Mouse (Mus musculus) erythroid progenitor cell, adult 5-6 weeks (primary cell): ENCODE data around the gene Galnt18. TPM values are rescaled to one million over a fixed set of nuclear protein-coding genes. Genes with fewer than 3 reads are reported as not detected.

Source experiments
- ATAC-seq: replicated peaks from 2 replicates; pipeline ENCODE4 v1.8.0; 2016; ENCODE audit warnings: moderate number of reproducible peaks, mild to moderate bottlenecking, moderate TSS enrichment, inconsistent platforms; ENCODE audit not compliant: poor library complexity, low FRiP score, severe bottlenecking
- total RNA-seq, 2 experiments: library from RNA; stranded (forward) in 1 of 2; stranded (reverse) in 1 of 2; fragments of 150-400 nt in 1 of 2; fragments of 186-747, 209-891 nt in 1 of 2; gene quantifications; 2 replicates each; pipeline versions ENCODE4 v1.2.3 to v1.2.4; 2015 to 2017; ENCODE audit warnings: low replicate concordance in 2 of 2

The Galnt18 gene
- total RNA-seq, 2 experiments from 2014 or later = not detected

DNA sequence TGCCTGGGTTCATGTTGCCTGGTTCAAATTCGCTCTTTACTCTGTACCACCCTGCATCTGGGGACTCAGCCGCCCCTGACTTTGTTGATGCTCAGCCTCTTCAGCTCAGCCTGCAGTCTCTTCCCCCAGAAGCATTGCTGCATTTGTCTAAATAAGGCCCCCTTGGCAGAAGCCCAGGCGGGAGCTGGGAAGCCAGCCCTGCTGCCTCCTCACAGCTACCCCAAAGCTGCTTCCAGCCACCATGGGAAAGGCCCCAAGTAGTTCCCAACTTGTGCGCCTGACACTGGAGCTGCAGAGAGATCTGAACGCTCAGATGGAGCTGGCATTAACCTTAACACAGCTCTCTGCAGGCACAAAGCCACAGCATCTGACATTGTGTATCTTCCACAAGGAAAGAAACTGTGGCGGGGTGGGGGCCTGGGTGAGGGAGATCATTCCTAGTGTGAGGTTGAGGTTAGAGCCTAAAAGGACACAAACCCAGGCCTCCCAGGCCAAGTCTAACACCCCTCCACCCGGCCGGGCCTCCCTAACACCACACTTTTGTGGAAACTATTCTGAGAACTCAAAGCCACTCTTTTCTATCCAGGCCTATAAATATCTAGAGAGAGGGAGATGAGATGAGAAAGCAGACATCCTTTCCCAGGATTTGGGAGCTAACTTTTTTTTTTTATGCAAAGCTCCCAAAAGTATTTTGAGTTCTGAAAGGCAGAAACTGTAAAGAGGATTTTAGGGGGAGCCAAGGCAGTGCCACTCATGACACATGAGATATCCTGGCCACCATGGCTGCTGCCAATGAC, 59.1 kb downstream of the Galnt18 start:
- ATAC-seq = no peak

DNA sequence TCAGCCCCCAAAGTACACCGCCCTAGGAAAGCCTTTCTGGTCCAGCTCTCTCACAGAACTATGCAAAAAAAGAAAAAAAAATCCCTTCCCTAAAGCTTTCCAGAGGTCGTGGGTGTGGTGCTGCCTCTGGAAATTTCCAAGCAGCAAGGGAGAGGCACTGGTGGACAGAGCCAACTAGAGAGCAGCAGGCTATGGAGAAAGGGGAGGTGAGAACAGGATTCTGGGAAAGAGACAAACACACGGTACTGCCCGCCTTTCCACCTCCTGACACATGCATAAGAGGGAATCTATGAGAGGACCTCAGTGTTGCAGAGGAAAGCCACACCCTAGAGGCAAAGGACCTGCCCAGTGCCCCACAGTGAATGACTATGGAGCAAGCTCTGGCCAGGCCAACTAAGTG, 60.9 kb downstream of the Galnt18 start:
- no peak for ATAC-seq

DNA sequence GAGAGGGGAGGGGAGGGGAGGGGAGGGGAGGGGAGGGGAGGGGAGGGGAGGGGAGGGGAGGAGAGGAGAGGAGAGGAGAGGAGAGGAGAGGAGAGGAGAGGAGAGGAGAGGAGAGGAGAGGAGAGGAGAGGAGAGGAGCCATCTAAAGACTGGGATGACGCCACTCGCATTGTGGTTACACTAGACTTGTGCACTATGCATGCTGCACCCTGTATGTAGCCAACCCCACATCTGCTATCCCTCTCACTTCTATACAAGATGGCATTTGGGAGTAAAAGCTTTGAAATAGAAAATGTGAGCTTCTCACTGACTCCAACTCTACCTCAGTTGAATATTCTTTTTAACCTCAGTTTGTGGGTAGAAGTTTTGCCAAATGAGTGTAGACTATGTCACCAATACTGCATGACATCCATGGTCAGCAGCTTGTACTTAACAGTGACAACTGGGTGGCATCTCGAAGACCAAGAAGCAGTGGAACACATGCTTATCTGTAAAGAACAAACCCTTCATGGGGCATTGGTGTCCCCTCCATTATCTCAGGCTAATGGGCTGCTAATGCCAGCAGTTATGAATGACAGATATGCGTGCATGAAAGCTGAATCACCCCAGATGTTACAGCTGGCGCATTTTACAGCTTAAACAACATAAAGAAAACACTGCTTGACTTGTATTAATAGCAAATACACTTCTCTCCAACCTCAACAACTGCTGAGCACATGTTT, 65.0 kb downstream of the Galnt18 start:
- ATAC-seq = no peak

DNA sequence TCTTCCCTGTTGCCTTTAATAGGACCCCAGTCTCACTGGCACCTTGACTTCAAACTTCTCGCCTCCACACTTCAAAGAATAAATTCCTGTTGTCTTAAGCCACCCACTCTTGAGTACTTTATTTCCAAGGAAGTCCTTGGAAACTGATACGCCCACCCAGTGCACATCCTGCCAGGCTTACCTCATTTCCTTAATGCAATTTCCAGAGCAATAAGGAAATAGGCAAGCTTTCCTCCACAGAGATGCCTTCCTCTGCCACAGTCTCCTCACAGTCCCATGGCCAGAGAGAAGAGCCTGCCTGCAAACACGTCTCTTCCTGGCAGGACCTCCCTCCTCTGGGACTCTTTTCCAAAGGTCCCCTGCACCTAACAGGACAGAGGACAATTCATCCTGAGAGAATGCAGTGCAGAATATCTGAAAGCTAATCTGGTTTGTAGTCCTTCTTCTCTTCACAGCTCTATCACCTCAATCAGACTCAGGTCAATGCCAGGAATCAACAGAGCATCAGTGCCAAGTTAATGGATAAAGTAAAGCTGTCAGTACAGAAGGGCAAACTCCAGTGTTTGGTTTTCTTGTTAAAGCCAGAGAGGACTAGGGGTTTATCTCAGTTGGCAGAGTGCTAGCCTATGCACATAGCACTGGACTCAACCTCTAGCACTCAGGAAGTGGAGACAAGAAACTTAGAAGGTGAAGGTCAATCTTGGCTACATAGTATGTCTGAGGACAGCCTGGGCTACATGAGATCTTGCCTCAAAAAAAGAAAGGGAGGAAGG, 65.8 kb downstream of the Galnt18 start:
- no peak for ATAC-seq

DNA sequence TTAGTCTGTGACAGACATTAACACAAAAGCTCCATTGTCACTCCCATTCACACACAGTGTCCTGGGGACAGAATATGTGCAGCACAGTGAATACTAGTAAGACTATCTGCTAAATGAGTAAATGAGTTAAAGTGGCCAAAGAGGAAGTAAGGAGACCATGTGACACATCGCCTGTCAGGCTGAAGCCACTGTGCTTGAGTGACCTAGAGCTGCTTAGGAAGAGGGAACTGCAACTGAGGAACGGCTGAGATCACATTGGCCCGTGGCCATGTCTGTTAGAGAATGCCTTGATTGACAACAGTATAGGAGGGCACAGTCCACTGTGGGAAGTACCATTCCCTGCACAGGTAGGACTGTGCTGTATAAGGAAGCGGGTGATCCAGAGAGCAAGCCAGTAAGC, 67.0 kb downstream of the Galnt18 start:
- no peak for ATAC-seq

DNA sequence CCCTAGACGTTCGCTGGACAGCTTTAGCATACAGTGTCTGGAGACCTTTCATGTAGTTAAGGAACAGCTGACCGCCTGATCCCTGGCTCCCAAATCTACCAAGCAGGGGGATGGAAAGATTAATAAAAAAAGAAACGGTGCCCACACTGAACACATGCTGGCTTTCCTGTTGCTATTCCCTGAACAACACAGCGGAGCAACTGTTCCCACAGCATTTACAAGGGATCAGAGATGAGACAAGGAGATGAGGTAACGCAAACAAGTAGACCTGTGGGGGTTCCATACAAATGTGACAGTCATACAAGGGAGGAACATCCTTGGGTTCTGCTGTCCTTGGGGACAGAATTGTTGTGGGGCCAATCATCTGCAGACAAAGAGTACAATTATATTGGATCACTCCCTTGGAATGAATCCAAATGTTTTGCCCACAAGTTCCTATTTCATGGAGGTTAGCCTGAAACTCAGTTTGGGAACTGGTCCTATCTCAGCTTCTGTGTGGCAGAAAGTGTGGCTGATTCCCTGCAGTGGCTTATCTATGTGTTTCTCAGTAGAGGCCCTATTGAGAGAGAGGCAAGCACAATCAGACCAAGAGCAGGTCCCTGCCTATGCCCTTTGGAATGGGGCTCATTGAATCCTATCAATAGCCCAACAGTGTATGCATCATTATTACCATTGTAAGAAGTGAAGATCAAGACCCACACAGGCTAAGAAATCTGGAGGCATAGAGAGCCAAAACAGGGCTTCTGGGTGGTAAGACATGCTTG, 68.5 kb downstream of the Galnt18 start:
- ATAC-seq = no peak

DNA sequence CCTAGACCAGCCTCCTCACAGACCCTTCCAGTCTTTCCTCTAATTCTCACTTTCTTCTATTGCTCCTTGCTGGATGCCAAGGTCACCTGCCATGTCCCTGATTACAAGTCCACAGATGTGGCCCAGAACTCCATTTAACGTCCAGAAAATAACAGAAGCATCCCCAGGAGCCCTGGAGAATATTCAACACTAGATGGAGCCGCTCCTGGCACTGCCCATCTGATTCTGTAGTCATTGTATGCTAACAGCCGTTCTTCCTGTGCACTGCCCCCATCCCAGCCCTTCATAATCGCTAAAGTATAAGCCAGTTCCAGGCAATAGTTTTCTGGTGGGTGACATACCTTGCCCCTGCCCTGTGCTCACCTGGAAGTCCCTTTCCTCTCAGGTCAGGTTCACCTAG, 69.5 kb downstream of the Galnt18 start:
- no peak for ATAC-seq

DNA sequence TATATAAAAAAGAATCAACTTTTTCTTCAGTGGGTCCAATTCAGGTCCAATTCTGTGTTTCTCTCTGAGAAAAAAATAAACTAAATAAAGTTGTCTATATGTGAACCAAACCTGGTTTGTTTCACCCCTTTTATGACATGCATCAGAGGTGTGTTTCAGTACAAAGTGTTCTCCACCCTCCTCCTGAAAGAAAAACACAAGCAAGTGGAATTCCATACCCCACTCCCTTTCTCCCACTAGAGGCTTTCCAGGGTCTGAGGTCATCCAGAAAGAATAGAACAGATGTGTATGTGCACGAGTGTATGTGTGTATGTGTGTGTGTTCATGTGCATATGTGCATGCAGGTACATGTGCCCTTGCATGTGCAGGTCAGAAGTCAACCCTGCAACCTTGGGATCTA, 71.2 kb downstream of the Galnt18 start:
- ATAC-seq = no peak

DNA sequence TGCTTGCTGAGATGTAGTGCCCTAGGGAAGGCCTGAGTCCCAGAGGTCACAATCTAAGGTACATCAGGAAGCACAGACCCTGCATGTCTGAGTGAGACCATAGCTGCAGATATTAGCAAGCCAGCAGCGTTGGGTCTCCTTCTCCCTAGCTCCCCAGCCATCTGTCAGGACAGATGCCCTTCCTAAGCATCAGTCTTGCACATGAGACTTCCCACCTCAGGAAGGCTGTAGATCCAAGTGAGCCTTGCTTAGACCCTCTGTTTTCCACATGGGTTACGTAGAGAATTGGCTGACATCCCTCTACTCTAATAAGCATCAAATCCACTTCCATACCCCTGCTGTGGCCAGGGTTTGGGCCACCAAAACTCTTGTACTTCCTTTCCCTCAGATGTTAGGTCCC, 76.8 kb downstream of the Galnt18 start:
- ATAC-seq = no peak

DNA sequence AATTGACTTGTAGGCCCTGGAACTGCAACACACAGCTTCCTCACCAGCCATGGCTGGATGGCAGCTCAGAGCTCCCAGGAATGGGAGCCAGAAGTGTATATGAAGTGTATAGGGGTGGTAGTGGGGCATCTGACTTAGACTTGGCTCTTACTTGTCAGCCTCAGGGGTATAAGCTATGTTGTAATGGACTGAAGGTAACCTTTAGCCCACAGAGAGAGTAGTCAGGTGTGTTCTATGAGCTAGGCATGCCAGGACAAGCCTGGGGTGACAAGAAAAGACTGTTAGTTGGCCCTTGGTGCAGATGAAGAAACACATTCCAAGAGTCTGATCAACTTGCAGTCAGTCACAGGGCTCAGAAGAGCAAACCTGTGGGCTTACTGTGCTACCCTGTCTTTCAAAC, 78.0 kb downstream of the Galnt18 start:
- ATAC-seq = no peak

DNA sequence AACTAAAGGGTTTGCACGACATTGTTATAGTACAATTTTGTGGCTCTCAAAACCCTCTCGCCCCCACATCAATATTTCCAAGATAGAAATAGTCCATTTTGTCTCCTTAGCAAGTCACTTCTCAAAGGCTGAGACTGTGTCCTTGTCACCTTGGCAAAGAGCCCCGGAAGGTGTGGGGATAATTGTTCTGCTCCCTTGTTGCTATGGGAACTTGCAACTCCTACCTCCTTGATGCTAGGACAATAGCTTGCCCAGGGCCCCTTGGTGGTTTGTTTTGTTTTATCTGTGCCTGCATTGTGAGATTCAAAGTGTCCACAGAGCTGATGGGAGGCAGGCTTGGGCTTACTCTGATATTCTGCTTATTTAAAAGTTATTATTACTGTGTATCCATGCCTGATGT, 80.3 kb downstream of the Galnt18 start:
- ATAC-seq = no peak

DNA sequence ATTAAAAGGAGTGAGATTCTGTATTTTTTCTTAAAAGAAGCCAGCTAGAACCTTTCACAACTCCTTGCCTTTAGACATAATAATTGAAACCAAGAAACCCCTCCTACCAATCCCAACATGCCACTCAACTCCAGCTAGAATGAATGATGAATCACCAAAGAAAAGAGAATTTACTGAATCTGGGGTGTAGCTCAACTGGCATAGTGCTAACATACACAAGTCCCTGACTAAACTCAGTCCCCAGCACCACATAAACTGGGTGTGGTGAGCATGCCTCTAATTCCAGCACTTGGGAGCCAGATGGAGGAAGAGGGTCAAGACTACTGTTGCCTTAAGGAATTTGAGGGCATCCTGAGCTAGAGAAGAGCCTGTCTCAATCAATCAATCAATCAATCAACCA, 83.6 kb downstream of the Galnt18 start:
- no peak for ATAC-seq

DNA sequence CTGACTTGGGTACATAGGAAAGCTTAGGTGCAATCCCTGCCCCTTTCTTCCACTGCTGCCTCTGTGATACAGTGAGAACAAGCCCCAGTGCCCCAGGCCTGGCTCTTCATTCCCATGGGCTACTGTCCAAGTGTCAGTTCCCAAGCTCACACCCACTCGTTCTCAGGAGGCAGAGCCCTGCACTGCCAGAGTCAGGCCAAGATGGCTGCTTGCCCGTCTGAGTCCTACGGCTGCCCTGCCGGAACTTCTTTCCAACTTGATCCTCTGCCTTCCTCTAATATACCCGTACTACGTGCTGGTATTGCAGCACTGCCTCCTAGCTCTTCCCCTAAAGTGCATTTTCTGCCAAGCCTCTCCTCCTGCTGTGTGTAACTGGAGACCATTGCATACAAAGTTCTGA, 85.5 kb downstream of the Galnt18 start:
- no peak for ATAC-seq

DNA sequence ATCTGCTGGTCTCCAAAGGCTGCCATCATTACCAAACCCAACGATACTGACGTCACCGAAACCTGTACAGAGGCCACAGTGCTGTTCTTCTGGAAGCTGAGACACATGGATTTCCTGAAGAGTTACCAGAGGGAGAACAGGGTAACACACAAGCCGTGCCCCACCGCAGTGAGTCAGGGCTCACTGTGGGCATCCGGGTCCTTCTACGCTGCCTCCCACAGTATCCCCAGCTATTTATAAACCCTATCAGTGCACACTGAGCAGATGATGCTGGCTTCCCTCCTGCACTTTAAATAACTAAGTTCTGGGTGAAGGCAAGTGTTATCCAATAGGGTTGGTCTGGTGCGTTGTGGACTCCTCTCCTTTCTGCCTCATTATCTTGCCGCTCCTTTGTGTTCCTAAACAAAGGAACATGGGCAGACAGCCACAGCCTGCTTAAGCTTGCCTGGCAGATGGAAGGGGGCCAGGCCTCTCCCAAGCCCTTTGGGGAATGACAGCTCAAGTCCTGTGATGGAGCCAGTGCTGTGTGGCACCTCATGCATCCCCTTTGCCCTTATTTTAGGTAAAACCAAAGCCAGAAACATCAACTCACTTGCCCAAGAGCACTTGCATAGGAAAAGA, 87.0 kb downstream of the Galnt18 start:
- ATAC-seq = no peak

DNA sequence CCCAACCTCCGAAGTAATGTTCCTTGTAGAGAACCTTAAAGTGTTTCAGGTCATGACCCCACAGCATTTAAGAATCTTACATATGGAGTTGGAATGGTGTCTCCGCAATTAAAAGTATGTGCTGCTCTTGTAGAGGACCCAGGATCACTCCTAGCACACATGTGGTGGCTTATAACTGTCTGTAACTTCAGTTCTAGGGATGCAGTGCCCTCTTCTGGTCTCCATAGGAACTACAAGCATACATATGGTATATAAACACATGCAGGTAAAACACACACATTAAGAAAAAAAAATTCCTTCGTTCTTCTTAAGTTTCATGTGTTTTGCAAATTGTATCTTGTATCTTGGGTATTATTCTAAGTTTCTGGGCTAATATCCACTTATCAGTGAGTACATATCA, 99.7 kb downstream of the Galnt18 start:
- no peak for ATAC-seq

DNA sequence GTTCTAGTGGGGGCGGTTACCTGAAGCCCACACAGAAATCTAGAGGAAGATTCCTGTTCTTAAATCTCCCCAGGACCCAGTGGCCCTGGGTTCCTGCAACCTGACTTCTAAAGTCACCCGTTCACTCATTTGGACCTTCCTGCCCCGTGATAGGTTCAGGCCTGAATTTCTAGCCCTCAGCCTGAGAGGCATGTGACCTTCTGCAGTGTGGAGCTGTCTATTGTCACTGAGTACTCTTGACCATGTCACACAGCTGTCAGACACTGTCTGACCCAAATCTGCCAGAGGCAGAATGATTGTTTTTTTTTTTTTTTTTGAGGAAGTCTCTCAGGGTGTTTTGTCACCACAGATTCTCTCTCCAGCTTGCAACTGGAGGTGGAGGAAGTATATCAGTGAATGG, 103.3 kb downstream of the Galnt18 start:
- ATAC-seq = no peak

DNA sequence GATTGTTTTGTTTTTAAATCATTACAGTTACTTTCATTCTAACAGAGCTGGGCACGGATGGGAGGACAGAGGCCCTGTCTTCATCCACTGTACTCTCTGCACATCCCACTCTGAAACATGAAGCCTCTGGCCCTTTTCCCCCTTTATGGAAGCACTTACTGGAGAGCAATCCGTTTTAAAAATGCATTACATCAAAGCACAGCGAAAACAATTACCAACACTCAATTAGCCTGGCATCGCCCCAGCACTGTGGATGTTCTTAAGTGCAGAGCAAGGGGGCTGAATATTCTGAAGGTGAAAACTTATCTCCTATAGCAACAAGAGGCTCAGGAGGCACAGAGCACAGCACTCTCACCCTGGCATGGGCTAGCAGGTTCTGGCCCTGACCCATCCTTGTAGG, 107.3 kb downstream of the Galnt18 start:
- no peak for ATAC-seq

DNA sequence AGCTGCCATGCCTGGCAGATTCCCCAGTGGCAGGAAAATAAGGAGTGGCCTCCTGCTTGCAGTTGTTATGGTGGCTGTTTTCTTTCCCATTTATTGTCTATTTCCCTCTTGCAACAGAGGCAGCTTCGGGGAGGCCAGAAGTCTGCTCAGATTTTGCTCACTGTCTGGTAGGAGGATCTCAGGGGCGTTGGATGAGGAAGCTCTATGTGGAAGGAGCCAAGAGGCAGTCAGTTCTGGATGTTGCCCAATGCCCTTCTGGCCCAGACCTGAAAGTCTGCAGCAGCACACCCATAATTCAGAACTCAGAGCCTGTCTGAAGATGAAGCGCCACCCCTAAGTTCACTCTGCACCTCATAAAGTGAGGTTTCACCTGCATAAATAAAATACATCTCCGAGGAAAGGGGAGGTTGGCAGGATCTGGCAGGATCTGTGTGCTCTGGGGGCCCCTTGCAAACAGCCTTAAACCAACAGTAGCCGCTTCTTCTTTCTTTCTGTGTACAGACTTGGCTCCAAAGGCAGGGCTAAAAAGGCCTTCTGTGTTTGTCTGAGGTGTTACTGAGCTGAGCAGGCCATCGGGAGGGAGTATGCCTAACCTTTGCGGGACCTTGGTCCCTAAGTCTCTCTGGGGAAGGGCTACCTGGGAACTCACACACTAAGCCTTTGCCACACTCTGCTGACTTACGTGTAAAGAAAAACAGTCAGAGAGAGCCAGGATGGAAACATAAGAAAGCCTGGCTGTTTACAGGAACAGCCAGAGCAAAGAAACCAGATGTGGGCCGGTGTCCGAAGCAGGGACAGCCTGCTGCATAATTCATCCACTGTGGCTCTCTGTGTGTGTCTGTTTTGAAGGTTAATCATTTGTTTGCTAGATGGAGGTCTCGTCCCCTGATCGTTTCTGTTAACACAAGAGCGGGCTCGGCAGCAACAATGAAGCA, 116.4 kb downstream of the Galnt18 start:
- no peak for ATAC-seq

DNA sequence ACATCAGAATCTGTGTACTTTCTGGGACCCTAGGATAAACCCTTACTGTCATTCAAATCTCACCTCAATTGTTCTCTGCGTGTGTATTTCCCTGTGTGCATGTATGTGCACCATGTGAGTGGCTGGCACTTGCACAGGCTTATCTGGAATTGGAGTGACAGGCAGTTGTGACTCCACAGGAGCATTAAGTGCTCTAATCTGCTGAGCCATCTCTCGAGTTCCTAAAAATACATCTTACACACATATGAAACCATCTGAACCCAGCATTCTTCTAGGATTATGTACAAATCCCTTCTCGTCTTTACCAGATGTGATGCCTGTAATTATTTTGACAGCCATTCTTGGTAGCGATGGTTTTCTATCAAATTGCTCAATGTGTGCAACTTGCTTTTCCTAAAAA, 121.2 kb downstream of the Galnt18 start:
- no peak for ATAC-seq
